Mouse (Mus musculus) embryonic fibroblast, embryonic 13.5 days (primary cell): ENCODE measurements around the gene Gm6096.

Experiments
- CTCF ChIP-seq: IDR thresholded peaks from 2 replicates; pipeline ENCODE4 v1.5.1; 2011; ENCODE audit warnings: mild to moderate bottlenecking, control low read depth, low read length, moderate library complexity, borderline replicate concordance; ENCODE audit not compliant: insufficient read depth
- POLR2A ChIP-seq: IDR thresholded peaks from 2 replicates; pipeline ENCODE4 v1.6.1; 2011; ENCODE audit warnings: low read depth, mild to moderate bottlenecking, control low read depth, low read length, moderate library complexity

- TF ChIP-seq POLR2A (no peak), CTCF (no peak)
These were observed 39.8 kb downstream of the Gm6096 start for GRCm38 (mm10) chr7:34290450-34291151.
